9 mouse cellular contexts compared by ENCODE assay signal in the genomic region with DNA sequence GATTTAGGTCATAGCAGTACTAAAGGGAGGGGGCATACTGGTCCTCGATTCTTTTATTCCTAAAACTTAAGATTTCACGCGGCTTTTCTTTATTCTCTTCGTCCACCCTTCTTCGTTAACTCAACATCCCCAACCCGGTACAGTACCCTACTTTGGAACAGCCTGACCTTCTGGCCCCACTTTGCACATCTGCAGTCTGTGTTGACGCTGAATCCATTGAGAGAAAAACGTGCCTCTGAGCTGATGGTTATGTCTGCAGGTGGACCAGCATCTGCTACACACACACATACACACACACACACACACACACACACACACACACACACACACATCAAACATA. TPM values are rescaled to one million over a fixed set of nuclear protein-coding genes. Genes with fewer than 3 reads are reported as not detected.
A peak's percentile ranks its signal among the peaks of the same experiment; 100 is the strongest.
DNase-seq lines count a peak whose midpoint lies in the region; ATAC-seq and TF ChIP-seq lines count a peak whose summit lies in the region.
"Had no signal": no experiment of that assay in that cellular context is flagged by ENCODE, and none has a peak within 500 bp of the region (broad histone marks: within the 10 kb centered on the region; RNA-seq: fewer than 3 reads in every experiment).

No protein-coding gene starts in this region.

- no peak for TF ChIP-seq CTCF in lung, embryonic 14.5 days (IDR thresholded peaks at IDR 0.05; ENCODE audit: low read depth)

- H3K4me2 ChIP-seq in lung, embryonic 14.5 days, result peak overlapping the region; percentile 73
- peak overlapping the region; percentile 73 for H3K4me2 ChIP-seq in forebrain, embryonic 12.5 days
- H3K4me2 ChIP-seq in neural tube, embryonic 14.5 days (ENCODE audit: low read depth, low read length), result peak overlapping the region; percentile 73

- DNase-seq in lung, embryonic 14.5 days, result peak; percentile 40
- no peak for DNase-seq in lung, postnatal 25 days (ENCODE audit: low spot score)
- no peak for DNase-seq in limb, embryonic 10.5 days (ENCODE audit: low spot score)
- DNase-seq in thymus, postnatal 0 days (ENCODE audit: low spot score), result no peak
- no peak for DNase-seq in ovary, adult 18-20 months (ENCODE audit: low spot score)
- DNase-seq in yolk sac, embryonic 10.5 days (ENCODE audit: low spot score), result no peak
- DNase-seq: adrenal gland, adult 8-10 months had no signal

- under 1% methylated on average over 8 of the region's 8 CpGs for WGBS in lung, embryonic 14.5 days
- WGBS in forebrain, embryonic 12.5 days, result 0% methylated on average over 8 of the region's 8 CpGs
- 0% methylated on average over 8 of the region's 8 CpGs for WGBS in limb, embryonic 10.5 days
- WGBS in neural tube, embryonic 14.5 days, result 1% methylated on average over 8 of the region's 8 CpGs

- H3K27ac ChIP-seq in lung, embryonic 14.5 days (ENCODE audit: low read depth), result peak overlapping the region; percentile 95
- H3K27ac ChIP-seq in forebrain, embryonic 12.5 days, result peak overlapping the region; percentile 95
- peak overlapping the region; percentile 96 for H3K27ac ChIP-seq in limb, embryonic 10.5 days
- peak overlapping the region; percentile 95 for H3K27ac ChIP-seq in neural tube, embryonic 14.5 days (ENCODE audit: low read depth, low read length)

- H3K9ac ChIP-seq in lung, embryonic 14.5 days, result peak overlapping the region; percentile 88
- H3K9ac ChIP-seq in forebrain, embryonic 12.5 days, result peak overlapping the region; percentile 87
- peak overlapping the region; percentile 89 for H3K9ac ChIP-seq in neural tube, embryonic 14.5 days (replicated peaks; ENCODE audit: low read depth, low read length)

- no peak for ATAC-seq in lung, embryonic 14.5 days (ENCODE audit: insufficient read depth)
- no peak for ATAC-seq in forebrain, embryonic 12.5 days (ENCODE audit: low FRiP score)
- ATAC-seq in neural tube, embryonic 14.5 days (ENCODE audit: low read depth), result no peak

- H3K9me3 ChIP-seq in lung, embryonic 14.5 days (ENCODE audit: low read depth, low read length), result no peaks in the 10 kb centered on the region
- H3K9me3 ChIP-seq in forebrain, embryonic 12.5 days, result no peaks in the 10 kb centered on the region
- H3K9me3 ChIP-seq in limb, embryonic 10.5 days (replicated peaks), result no peaks in the 10 kb centered on the region
- no peaks in the 10 kb centered on the region for H3K9me3 ChIP-seq in neural tube, embryonic 14.5 days (ENCODE audit: control insufficient read depth, low read length)

- H3K4me1 ChIP-seq in lung, embryonic 14.5 days (ENCODE audit: insufficient read depth), result no peaks in the 10 kb centered on the region
- H3K4me1 ChIP-seq in forebrain, embryonic 12.5 days, result no peaks in the 10 kb centered on the region; the same call in 1 of the 2 replicates
- H3K4me1 ChIP-seq in limb, embryonic 10.5 days, result peaks cover 8% of the 10 kb centered on the region; the same call in 1 of the 2 replicates
- no peaks in the 10 kb centered on the region for H3K4me1 ChIP-seq in neural tube, embryonic 14.5 days (ENCODE audit: control insufficient read depth, insufficient read depth, low read length)

- no peaks in the 10 kb centered on the region for H3K27me3 ChIP-seq in lung, embryonic 14.5 days (ENCODE audit: insufficient read depth, low read length)
- no peaks in the 10 kb centered on the region for H3K27me3 ChIP-seq in forebrain, embryonic 12.5 days
- no peaks in the 10 kb centered on the region for H3K27me3 ChIP-seq in limb, embryonic 10.5 days (ENCODE audit: low read depth, poor library complexity, severe bottlenecking)
- no peaks in the 10 kb centered on the region for H3K27me3 ChIP-seq in neural tube, embryonic 14.5 days (ENCODE audit: control insufficient read depth, insufficient read depth, low read length)

- no peaks in the 10 kb centered on the region for H3K36me3 ChIP-seq in lung, embryonic 14.5 days (ENCODE audit: insufficient read depth)
- no peaks in the 10 kb centered on the region for H3K36me3 ChIP-seq in forebrain, embryonic 12.5 days (replicated peaks)
- no peaks in the 10 kb centered on the region for H3K36me3 ChIP-seq in limb, embryonic 10.5 days
- H3K36me3 ChIP-seq in neural tube, embryonic 14.5 days (ENCODE audit: control insufficient read depth, insufficient read depth, low read length), result no peaks in the 10 kb centered on the region

- peak overlapping the region; percentile 85 for H3K4me3 ChIP-seq in lung, embryonic 14.5 days (ENCODE audit: low read depth, low read length)
- H3K4me3 ChIP-seq in forebrain, embryonic 12.5 days (replicated peaks), result peak overlapping the region; percentile 78
- peak overlapping the region; percentile 87 for H3K4me3 ChIP-seq in limb, embryonic 10.5 days
- peak overlapping the region; percentile 85 for H3K4me3 ChIP-seq in neural tube, embryonic 14.5 days (ENCODE audit: low read depth, low read length)

RNA-seq across cellular contexts. Expression of gene Epha7, which starts 1.5 kb away (rescaled TPM):
- polyA plus RNA-seq in lung, embryonic 14.5 days (2014; fragmentation: Nextera tagmentation; extraction: Ambion mirVana), result 59.0 and 61.3 TPM in 2 replicates
- polyA plus RNA-seq in forebrain, embryonic 12.5 days (2016; fragmentation: Nextera tagmentation; extraction: Ambion mirVana), result 42.9 and 53.9 TPM in 2 replicates
- polyA plus RNA-seq in limb, embryonic 10.5 days (2016; fragmentation: Nextera tagmentation; extraction: Ambion mirVana), result 27.9 and 46.7 TPM in 2 replicates
- 42.7 and 54.5 TPM in 2 replicates for polyA plus RNA-seq in neural tube, embryonic 14.5 days (2014; fragmentation: Nextera tagmentation; extraction: Ambion mirVana)
- 0.65 and 0.75 TPM in 2 replicates for polyA plus RNA-seq in thymus, postnatal 0 days (2015; fragmentation: Nextera tagmentation; extraction: Ambion mirVana)

Comparison
In these comparisons a context has a peak if more than half of its experiments do, and no peak if none do; other contexts are left out.
1. RNA of gene Epha7, which starts 1.5 kb away (polyA plus RNA-seq): 59.0 to 61.3 TPM in lung, embryonic 14.5 days, 42.9 to 53.9 TPM in forebrain, embryonic 12.5 days, 27.9 to 46.7 TPM in limb, embryonic 10.5 days and 42.7 to 54.5 TPM in neural tube, embryonic 14.5 days; 0.65 to 0.75 TPM in thymus, postnatal 0 days; every median in the first group is over 10 times any median in the second.
2. Peak in every context shown above with its lines, with median percentiles within 50 percentile points of each other: H3K27ac ChIP-seq, H3K4me2 ChIP-seq, H3K4me3 ChIP-seq and H3K9ac ChIP-seq.